Mouse (Mus musculus): ENCODE measurements around the gene Npff.

Npff gene

GRCm38 (mm10) chr15:102524892-102525485 is at the start of gene Npff:
Gene Npff (minus strand): TSS chr15:102524942.
- DNase-seq (ENCODE audit: low spot score): peak; percentile 71

- DNase-seq (ENCODE audit: low spot score): no peak
Observed at GRCm38 (mm10) chr15:102572081-102572480, 47.3 kb upstream of the Npff start.

DNA sequence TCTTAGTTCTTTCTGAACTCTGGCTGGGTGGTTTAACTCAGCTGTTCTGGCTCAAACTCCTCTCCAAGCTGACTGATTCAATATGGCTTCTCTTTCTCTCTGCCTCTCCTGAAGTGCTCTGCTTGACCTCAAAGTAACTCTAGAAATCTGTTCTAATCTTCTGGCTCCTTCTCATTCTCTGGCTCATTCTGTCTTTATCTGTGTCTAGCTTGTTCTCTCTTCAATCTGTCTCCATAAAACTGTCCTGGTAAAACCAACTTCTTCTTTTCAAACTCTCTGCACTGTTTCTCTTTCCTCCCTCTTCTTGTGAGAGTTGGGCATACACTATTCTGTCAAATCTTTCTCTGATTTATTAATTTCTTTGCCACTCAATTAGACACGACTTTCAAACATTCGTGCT is 43.1 kb upstream of the Npff start:
- DNase-seq (ENCODE audit: low spot score): no peak

DNA sequence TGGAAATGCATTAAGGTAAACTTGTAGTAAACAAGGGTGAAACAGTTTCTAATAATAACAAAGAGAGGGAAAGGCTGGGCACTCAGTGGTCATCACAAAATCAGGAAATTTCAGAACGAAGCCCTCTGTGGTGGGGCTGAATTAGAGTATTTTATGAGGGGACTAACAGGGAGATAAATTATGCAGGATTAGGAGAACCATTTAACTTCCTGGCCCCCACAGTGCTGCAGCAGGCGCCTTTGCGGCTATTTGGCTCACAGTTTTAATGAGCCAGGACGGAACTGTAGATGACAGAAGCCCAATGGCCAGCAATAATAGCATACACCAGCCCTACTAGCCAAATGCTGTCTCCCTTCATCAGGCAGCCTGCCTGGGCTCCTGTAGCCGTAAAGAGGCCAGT is 38.9 kb upstream of the Npff start:
- no peak for DNase-seq (ENCODE audit: low spot score)

DNA sequence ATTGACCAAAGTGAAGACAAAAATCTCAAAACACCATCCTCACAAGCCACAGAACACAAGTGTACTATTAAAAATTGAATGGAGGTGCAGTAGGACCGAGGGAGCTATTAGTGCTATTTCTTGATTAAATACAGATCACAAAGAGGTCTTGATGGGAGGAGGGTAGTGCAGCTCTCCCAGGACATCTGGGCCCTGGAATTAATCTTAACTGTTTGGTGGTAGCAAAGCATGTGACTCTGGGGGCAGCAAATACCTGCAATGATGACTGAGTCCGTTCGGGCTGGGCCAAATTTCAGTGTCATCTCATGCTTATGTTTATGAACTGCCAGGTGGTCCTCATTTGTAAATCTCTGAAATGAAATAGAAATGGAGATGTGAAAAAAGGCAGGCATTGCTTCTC is 38.3 kb upstream of the Npff start:
- DNase-seq (ENCODE audit: low spot score): no peak

DNA sequence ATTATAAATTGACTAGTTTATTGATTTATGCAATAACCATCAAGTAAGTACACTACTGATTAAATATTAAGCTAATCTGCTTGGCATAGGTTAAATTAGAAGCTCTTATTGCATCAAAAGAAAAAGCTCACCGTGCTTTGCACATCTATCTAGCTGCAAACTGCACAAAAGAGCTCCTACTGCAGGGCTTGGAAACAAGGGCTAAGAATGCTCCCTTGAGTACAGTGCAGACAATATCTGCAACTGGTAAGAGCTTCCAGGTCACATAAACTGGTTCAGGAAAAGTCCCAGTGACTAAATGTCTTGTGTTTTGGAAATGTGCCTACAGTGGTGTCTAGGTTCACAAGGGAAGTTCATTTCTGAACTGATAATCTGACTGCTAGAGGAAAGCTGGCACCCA is 37.7 kb upstream of the Npff start:
- no peak for DNase-seq (ENCODE audit: low spot score)

DNA sequence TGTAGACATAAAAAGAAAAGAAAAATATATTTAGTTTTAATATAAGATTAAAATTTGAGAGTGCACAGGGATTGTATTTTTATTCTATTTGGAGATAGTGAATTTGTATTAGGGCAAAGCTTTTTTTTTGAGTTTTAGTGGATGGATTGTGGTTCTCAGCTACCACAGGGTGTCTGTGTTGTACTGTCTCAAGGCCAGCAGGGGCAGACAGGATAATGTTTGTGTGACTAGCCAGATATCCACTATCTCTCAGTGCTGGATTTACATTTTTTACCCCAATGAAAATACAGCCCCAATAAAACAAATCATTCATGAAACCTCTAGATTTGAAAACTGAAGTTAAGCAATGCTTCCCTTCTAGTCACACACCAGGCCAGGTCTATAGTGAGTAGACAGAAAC is 32.8 kb upstream of the Npff start:
- no peak for DNase-seq (ENCODE audit: low spot score)

DNA sequence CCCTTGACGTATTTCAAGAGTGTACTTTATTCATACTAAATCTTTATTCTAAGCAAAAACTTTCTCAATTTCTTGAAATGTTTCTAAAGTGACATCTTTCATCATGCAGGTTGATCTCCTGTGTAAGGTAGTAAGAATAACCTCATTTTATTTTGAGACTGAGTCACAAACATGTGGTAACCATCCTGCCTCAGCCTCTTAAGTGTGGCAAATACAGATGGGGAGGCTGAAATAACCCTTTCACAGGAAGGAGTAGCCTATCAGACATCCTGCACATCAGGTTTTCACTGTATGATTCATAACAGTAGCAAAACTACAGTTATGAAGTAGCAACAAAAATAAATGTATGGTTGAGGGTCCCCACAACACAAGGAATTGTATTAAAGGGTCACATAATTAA is 30.8 kb upstream of the Npff start:
- no peak for DNase-seq (ENCODE audit: low spot score)

DNA sequence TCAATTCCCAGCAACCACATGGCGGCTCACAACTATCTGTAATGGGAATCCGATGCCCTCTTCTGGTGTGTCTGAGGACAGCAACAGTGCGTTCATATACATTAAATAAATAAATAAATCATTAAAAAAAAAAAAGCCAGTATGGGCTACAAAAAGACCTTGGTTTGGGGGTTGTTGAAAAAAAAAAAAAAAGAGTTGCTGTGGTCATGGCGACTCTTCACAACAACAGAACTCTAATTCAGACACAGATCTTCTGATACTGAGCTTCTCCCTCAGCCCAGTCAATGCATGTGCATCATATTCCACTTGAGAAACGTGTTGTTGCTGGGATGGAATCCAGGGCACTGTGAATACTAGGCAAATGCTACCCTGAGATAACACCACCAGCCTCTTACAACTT is 27.9 kb upstream of the Npff start:
- DNase-seq (ENCODE audit: low spot score): no peak

DNA sequence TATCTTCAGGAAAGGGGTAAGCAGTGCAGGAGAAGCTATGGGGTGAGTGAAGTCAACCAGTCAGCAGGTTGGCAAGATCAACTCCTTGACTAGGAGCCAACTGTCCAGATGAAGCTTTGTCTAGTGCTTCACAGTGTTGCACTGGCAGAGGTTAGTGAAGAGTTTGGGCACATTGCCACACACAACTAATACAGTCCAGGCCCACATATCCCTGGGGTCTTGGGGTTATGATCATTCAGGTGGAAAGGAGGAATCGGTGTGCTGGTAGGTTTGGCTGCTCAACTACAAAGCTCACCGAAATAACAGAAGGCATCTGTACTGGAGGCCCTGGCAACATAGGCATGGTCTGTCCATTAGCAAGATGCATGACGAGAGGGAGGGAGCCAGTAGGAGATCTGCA is 22.7 kb upstream of the Npff start:
- no peak for DNase-seq (ENCODE audit: low spot score)

- no peak for DNase-seq (ENCODE audit: low spot score)
Observed at GRCm38 (mm10) chr15:102546677-102547427, 22.1 kb upstream of the Npff start.

DNA sequence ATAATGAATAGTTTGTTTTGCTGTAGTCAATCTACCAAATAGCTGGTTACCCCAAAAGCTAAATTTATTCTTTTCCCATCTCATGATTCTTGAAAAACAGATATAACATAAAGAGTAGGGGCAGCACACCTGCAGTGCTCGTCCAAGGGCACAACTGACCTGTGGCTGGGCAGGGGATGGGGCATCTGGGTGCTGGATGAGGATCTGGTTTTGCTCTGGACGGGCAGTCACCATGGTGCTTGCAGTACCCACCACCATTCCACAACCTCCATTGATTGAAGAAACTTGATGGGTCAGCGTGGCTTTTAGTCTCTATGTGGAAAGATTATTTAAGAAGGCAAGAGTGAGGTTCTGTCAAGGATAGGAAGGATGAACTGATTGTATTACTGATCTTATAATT is 21.5 kb upstream of the Npff start:
- DNase-seq (ENCODE audit: low spot score): no peak

GRCm38 (mm10) chr15:102544801-102545200 is 20.1 kb upstream of the Npff start:
- DNase-seq (ENCODE audit: low spot score): no peak

- DNase-seq (ENCODE audit: low spot score): no peak
Observed at GRCm38 (mm10) chr15:102533926-102534325, 9.2 kb upstream of the Npff start.

DNA sequence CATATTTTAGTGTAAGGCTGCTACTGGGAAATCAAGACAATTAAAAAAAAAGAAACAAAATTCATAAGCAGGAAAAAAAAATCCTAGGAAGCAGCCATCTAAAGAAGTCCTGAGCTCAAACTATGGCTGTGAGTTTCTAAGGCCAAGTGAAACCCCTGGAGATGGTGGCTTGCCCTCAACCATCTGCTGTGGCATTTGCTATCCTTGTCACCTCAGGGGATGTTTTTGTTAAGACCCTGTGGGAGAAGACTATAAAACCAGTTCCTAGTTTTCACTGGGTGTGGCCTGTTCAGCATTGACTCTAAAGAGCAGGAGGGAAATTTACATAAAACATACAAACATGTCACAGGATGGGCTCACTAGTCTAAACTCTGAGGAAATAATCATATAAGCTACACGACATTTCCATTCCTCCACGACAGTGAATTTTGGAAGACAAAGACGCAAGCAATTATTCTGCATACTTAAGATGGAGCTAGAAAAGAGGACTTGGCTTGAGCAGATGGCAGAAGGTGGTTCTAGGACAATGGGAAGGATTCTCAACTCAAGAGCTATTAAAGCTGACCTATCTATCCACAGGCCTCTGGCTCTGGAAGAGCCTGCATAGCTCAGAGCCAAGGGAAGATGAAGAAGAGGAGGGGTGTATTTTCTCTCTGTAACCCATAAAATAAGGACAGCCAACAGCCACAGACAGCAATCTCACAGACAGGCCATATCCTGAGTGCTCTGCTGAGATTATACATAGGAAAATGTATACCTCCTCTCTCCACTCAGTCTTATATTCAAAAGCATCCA is 7.6 kb upstream of the Npff start:
- no peak for DNase-seq (ENCODE audit: low spot score)

- no peak for DNase-seq (ENCODE audit: low spot score)
Observed at GRCm38 (mm10) chr15:102531586-102531985, 6.8 kb upstream of the Npff start.

GRCm38 (mm10) chr15:102530566-102530965 is 5.8 kb upstream of the Npff start:
- no peak for DNase-seq (ENCODE audit: low spot score)

DNA sequence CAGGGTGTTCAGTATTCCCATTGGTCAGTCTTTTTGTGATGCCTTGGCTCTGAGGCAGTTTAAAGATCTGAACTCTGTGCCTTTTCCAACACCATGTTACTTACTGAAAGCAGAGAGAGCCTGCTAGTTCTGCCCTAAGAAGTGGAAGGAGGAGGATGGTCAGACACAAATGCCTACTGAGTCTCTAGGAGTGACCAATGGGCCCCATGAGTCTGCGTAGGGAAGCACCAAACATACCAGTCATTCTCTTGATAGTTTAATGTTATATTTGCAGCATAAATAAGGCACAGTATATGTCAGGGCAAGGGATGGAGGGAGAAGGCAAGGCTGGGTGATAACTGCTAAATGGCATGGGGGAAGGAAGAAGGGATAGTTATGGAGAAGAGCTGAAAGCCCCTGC is 3.7 kb upstream of the Npff start:
- no peak for DNase-seq (ENCODE audit: low spot score)

DNA sequence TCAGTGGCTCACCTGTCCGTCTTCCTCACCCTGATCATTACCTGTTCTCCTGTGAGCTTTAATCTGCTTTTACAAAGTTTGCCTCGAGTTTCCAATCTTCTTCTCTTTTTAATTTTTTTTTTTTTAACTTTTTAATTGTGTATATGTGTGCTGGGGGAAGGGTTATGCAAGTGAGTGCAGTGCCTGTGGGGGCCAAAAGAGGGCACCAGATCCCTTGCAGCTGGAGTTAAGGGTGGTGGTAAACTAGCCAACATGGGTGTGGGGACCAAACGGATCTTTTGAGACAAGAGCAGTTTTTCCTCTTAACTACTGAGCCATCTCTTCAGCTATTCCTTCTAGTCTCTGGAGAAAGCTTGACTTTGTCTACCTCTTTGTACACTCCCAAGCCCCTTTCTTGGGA is 3.2 kb upstream of the Npff start:
- no peak for DNase-seq (ENCODE audit: low spot score)

GRCm38 (mm10) chr15:102526111-102527002 is 1.6 kb upstream of the Npff start:
- DNase-seq (ENCODE audit: low spot score): no peak

DNA sequence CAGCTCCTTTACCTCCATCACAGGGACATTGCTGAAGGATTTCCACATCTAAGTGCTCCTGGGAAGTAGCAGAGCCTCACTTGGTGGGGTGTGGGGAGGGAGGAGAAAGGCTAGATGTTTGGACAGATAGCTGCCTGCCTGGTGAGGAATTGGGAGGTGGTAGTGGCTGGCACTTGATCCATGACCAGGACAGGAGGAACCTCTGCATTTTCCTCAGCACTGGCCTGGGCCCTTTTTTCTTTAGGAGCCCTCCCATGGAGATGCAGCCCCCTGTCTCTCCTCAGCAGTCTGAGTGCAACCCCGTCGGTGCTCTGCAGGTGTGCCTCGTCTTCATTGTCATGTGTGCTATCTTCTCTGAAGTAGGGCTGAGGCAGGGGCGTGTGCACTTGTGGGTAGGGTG is 3.3 kb downstream of the Npff start:
- no peak for DNase-seq (ENCODE audit: low spot score)

DNA sequence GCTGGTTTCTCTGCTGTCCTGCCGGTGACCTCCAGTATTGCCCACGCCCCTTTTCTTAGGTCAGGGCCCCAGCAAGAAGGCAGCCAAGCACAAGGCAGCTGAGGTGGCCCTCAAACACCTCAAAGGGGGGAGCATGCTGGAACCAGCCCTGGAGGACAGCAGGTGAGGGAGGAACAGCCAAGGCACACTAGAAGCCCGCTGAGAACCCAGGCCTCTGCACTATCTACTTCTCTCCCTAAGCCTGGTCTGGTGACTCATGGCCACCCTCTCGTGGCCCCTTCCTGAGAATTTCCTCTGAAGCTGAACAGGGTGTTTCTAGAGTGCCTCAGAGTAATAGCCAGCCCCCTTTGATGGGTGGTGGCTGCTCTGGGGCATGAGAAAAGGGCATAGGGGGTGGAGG is 4.3 kb downstream of the Npff start:
- DNase-seq (ENCODE audit: low spot score): no peak
